Mouse (Mus musculus) thymus, postnatal 4 days (tissue): ENCODE measurements around the gene Lrrc4b.

Source experiments
- DNase-seq: peaks from one replicate; pipeline ENCODE4 v3.0.0; 2021

The Lrrc4b gene

DNA sequence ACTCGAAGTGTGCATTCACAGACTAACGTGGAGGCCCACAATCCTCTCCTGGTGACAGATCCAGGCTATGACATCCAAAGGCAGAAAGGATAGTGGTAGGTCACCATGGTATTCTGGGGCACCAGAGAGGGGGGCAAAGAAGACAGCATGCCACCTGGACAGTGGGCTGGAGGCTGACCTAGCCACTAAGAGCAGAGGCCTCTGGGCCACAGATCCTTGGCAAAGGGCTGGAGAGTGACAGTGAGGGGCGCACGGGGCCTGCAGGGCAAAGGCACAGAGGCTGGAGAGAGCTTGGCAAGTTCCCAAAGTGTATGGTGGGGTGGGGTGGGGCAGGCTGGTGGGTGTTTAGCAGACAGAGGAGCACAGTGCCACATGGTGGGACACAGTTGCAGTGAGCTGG is 61.5 kb downstream of the Lrrc4b start:
- peak; percentile 7 for DNase-seq

DNA sequence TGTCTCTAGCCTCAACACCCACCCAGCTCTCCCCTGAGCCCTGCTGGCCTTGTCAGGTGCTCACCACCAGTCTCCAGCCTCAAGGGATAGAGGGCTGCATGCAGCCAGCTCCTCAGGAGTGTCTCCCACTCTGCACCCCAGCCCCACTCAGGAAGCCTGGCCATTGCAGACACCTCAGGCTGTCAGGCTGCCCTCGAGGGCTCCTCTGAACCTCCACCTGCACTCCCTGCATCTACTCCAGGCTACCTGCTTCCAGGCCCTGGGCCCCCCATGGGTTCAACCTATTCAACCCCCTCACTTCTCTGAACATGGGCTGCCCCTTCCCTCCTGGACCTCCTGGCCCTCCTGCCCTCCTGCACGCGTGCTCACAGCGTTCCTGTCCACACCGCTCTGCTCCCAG is 62.6 kb downstream of the Lrrc4b start:
- DNase-seq, result no peak

- peak; percentile 5 for DNase-seq
Observed at GRCm38 (mm10) chr7:44492166-44492826, 63.5 kb downstream of the Lrrc4b start.

- DNase-seq, result peak; percentile 20
Observed at GRCm38 (mm10) chr7:44494681-44495080, 65.9 kb downstream of the Lrrc4b start.

- DNase-seq, result peak; percentile 7
Observed at GRCm38 (mm10) chr7:44495086-44495485, 66.3 kb downstream of the Lrrc4b start.

GRCm38 (mm10) chr7:44495992-44496770 is 67.4 kb downstream of the Lrrc4b start, which contains the start of the genes Emc10 and Fam71e1:
TSS of gene Emc10 (minus strand) at chr7:44496529.
TSS of gene Fam71e1 (plus strand) at chr7:44496581.
- peak; percentile 98 for DNase-seq

DNA sequence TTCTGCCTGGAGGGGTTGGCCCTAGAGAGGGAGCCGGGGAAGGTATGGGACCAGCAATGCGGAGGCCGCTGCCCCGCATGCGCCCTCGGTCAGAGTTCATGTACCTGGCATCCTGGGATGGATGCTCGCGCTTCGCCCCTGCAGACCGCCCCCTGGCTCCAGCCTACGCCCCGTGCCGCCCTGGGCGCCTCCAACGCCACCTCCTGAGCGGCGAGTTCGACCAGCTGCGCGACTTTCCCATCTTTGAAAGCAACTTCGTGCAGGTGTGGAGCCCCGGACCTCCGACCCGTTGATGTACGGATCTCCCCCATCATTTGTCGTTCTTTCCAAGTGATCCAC is 67.9 kb downstream of the Lrrc4b start:
- no peak for DNase-seq

- peak; percentile 21 for DNase-seq
Observed at GRCm38 (mm10) chr7:44497361-44498055, 68.7 kb downstream of the Lrrc4b start.

GRCm38 (mm10) chr7:44498922-44499321 is 70.1 kb downstream of the Lrrc4b start:
- no peak for DNase-seq

DNA sequence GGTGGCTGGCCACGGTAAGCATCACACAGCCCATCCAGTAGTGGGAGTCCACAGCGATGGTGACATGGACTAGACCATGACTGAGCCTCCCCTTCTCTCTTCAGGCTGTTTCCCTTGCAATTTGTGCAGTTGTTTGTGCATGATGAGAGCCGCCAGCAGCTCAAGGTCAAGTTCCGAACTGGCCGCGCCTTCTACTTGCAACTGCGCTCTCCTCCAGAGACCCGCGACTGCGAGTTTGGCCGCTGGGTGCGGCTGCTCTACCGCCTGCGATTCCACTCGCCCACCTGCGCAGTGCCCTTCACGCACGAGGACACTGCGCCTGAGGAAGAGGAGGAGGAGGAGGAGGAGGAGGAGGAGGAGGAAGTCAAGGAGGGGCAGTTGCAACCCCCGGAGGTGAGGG is 71.2 kb downstream of the Lrrc4b start:
- DNase-seq, result no peak

DNA sequence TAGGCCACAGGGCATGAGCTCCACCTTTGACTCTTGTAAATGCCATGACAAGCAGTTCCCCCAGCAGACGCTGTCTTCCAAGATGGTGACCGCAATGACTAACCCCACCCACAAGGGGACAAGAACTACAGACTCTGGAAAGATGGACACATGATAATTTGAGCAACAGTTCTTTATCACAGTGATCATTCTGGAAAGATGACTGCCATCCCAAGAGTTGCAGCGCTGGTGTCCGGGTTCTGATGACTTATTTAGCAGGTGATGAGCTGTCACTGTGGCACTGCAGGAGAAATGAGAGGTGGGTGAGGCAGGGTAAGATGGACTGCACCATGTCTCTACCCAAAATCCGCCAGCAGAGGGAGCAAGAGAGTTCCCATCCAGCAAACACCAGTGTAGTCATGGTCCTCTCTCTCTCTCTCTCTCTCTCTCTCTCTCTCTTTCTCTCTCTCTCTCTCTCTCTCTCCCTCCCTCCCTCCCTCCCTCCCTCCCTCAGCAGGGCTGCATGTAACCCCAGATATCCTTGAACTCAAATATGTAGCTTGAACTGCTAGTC is 72.8 kb downstream of the Lrrc4b start:
- DNase-seq, result peak; percentile 90

DNA sequence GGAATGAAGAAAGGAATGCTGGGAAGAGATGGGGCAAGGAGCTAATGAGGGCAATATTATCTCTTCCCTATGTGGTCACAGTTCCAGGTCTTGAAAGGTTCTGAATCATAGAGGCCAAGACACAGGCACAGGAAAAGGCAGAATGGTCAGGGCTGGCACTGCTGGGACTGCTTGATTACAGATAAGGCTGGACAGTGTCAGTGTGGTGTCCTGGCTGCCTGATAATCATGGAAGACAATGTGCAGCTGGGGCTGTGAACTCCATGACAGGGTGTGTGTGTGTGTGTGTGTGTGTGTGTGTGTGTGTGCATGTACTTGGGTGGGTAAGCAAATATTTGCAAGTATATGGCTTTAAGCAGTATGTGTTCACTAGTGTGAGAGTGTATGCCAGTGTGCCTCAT is 78.7 kb downstream of the Lrrc4b start:
- DNase-seq, result no peak
